Mouse (Mus musculus) left cerebral cortex, adult 18-20 months (tissue): ENCODE data around the gene Dab2ip. TPM values are rescaled to one million over a fixed set of nuclear protein-coding genes. Genes with fewer than 3 reads are reported as not detected.

Experiments used
- DNase-seq, 2 experiments: peaks; one replicate each; pipeline ENCODE4 v3.0.0; 2021 to 2022; ENCODE audit warnings: low spot score in 2 of 2, mixed read lengths in 1 of 2
- long read RNA-seq, 2 experiments: library from polyadenylated mRNA; stranded (forward); transcript quantifications; one replicate each; pipeline ENCODE4 v2.0.0; 2021
- total RNA-seq, 2 experiments: library from RNA; stranded (reverse); gene quantifications; 2 replicates each; pipeline ENCODE4 v1.2.3; 2021

Gene Dab2ip
- total RNA-seq: 100 to 1,000 TPM; 133 to 135 TPM
- long read RNA-seq, experiment 1, full-length matches to known transcripts: 9 of 86 reads
- long read RNA-seq, experiment 1, partial matches to known transcripts: 41 of 86 reads
- long read RNA-seq, experiment 1, other reads (novel, unspliced or antisense): 36 of 86 reads
- long read RNA-seq, experiment 2, full-length matches to known transcripts: 4 of 51 reads
- long read RNA-seq, experiment 2, partial matches to known transcripts: 15 of 51 reads
- long read RNA-seq, experiment 2, other reads (novel, unspliced or antisense): 32 of 51 reads

- peak; percentile 76 to 81 for DNase-seq
These were observed at the start of gene Dab2ip for GRCm38 (mm10) chr2:35557911-35558825. TSS of gene Dab2ip (plus strand) at chr2:35558266.

GRCm38 (mm10) chr2:35508597-35509342 is 49.3 kb upstream of the Dab2ip start:
- peak; percentile 55 to 80 for DNase-seq

- DNase-seq: no peak
These were observed 48.8 kb upstream of the Dab2ip start for GRCm38 (mm10) chr2:35509343-35509667.

GRCm38 (mm10) chr2:35509888-35510287 is 48.2 kb upstream of the Dab2ip start:
- no peak for DNase-seq

- DNase-seq: no peak
These were observed 47.1 kb upstream of the Dab2ip start for GRCm38 (mm10) chr2:35510920-35511319.

GRCm38 (mm10) chr2:35512226-35512625 is 45.8 kb upstream of the Dab2ip start:
- DNase-seq: no peak

GRCm38 (mm10) chr2:35514051-35514892 is 43.8 kb upstream of the Dab2ip start:
- peak in 1 of 2 experiments; percentile 14 for DNase-seq

- no peak for DNase-seq
These were observed 31.3 kb upstream of the Dab2ip start for GRCm38 (mm10) chr2:35526612-35527242.

GRCm38 (mm10) chr2:35529086-35529485 is 29.0 kb upstream of the Dab2ip start:
- no peak for DNase-seq

- DNase-seq: peak; percentile 59
These were observed 28.2 kb upstream of the Dab2ip start for GRCm38 (mm10) chr2:35529856-35530255.

GRCm38 (mm10) chr2:35530732-35531131 is 27.3 kb upstream of the Dab2ip start:
- DNase-seq: no peak

- no peak for DNase-seq
These were observed 24.4 kb upstream of the Dab2ip start for GRCm38 (mm10) chr2:35533646-35534045.

GRCm38 (mm10) chr2:35539276-35539972 is 18.6 kb upstream of the Dab2ip start:
- peak; percentile 85 to 87 for DNase-seq

GRCm38 (mm10) chr2:35540798-35541197 is 17.3 kb upstream of the Dab2ip start:
- DNase-seq: no peak

GRCm38 (mm10) chr2:35544717-35545116 is 13.3 kb upstream of the Dab2ip start:
- DNase-seq: peak; percentile 58 to 68

- no peak for DNase-seq
These were observed 12.9 kb upstream of the Dab2ip start for GRCm38 (mm10) chr2:35545125-35545590.

GRCm38 (mm10) chr2:35546462-35546861 is 11.6 kb upstream of the Dab2ip start:
- no peak for DNase-seq

GRCm38 (mm10) chr2:35549191-35549590 is 8.9 kb upstream of the Dab2ip start:
- no peak for DNase-seq

- no peak for DNase-seq
These were observed 8.0 kb upstream of the Dab2ip start for GRCm38 (mm10) chr2:35550097-35550496.
